Mouse (Mus musculus) MEL (cell line): ENCODE measurements around the gene Myo5a.

Experiments
- E2F4 ChIP-seq: IDR thresholded peaks from 2 replicates; pipeline ENCODE4 v1.6.1; 2011; ENCODE audit warnings: low read depth, low read length, improper control_type of control experiment, borderline replicate concordance
- GATA1 ChIP-seq: IDR thresholded peaks from 2 replicates; pipeline ENCODE4 v1.6.1; 2011; ENCODE audit warnings: low read depth, low read length, improper control_type of control experiment
- SMC3 ChIP-seq: IDR thresholded peaks from 2 replicates; pipeline ENCODE4 v1.6.1; 2011; ENCODE audit warnings: low read depth, low read length, improper control_type of control experiment

- TF ChIP-seq SMC3, result no peak
- no peak for TF ChIP-seq E2F4
- TF ChIP-seq GATA1, result no peak
Measured at GRCm38 (mm10) chr9:75255820-75256545, 185.2 kb downstream of the Myo5a start.
